Mouse (Mus musculus): Measurements from ENCODE around the gene Hmg20b. TPM values are rescaled to one million over a fixed set of nuclear protein-coding genes. Genes with fewer than 3 reads are reported as not detected.

Hmg20b gene
- polyA plus RNA-seq, 1 experiment = 66.4 TPM

GRCm38 (mm10) chr10:81325781-81326180 lies 24.5 kb downstream of the Hmg20b start:
- 86% methylated on average over 18 of the region's 18 CpGs for WGBS
- no peak overlapping the region for H3K27ac ChIP-seq (ENCODE audit: insufficient read depth, low read depth, low read length)
- no peaks in the 10 kb centered on the region for H3K4me1 ChIP-seq (ENCODE audit: control insufficient read depth, insufficient read depth, low read length)

GRCm38 (mm10) chr10:81325176-81325575 lies 25.1 kb downstream of the Hmg20b start:
- TF ChIP-seq CTCF (conservative IDR thresholded peaks at IDR 0.05; ENCODE audit: insufficient read depth, insufficient read length, low read depth, low read length) (no peak), POLR2A (IDR thresholded peaks at IDR 0.05; ENCODE audit: low read depth, low read length) (no peak)
- Histone ChIP-seq H3K4me3 (ENCODE audit: insufficient read depth, low read depth, low read length) (no peak overlapping the region), H3K4me1 (ENCODE audit: control insufficient read depth, insufficient read depth, low read length) (no peaks in the 10 kb centered on the region), H3K27me3 (replicated peaks; ENCODE audit: control insufficient read depth, insufficient read depth, low read length) (no peaks in the 10 kb centered on the region), H3K36me3 (ENCODE audit: control insufficient read depth, insufficient read depth, low read length) (no peaks in the 10 kb centered on the region; the same call in 1 of the 2 replicates), H3K27ac (ENCODE audit: insufficient read depth, low read depth, low read length) (no peak overlapping the region)
- DNase-seq = no peak
- 90% methylated on average over 21 of the region's 21 CpGs for WGBS

More at GRCm38 (mm10) chr10:81325781-81326180, 24.5 kb downstream of the Hmg20b start:
- no peaks in the 10 kb centered on the region for H3K27me3 ChIP-seq (replicated peaks; ENCODE audit: control insufficient read depth, insufficient read depth, low read length)
- H3K36me3 ChIP-seq (ENCODE audit: control insufficient read depth, insufficient read depth, low read length) = no peaks in the 10 kb centered on the region; the same call in 1 of the 2 replicates
- TF ChIP-seq CTCF (conservative IDR thresholded peaks at IDR 0.05; ENCODE audit: insufficient read depth, insufficient read length, low read depth, low read length) = no peak
- TF ChIP-seq POLR2A (IDR thresholded peaks at IDR 0.05; ENCODE audit: low read depth, low read length) = no peak
- DNase-seq = no peak
- H3K4me3 ChIP-seq (ENCODE audit: insufficient read depth, low read depth, low read length) = no peak overlapping the region

- no peak overlapping the region for H3K4me3 ChIP-seq (ENCODE audit: insufficient read depth, low read depth, low read length)
- no peaks in the 10 kb centered on the region; the same call in 1 of the 2 replicates for H3K36me3 ChIP-seq (ENCODE audit: control insufficient read depth, insufficient read depth, low read length)
- TF ChIP-seq CTCF (conservative IDR thresholded peaks at IDR 0.05; ENCODE audit: insufficient read depth, insufficient read length, low read depth, low read length) (no peak), POLR2A (IDR thresholded peaks at IDR 0.05; ENCODE audit: low read depth, low read length) (no peak)
- H3K4me1 ChIP-seq (ENCODE audit: control insufficient read depth, insufficient read depth, low read length) = peaks cover 5% of the 10 kb centered on the region; the same call in 1 of the 2 replicates
- 87% methylated on average over 18 of the region's 18 CpGs for WGBS
- H3K27me3 ChIP-seq (replicated peaks; ENCODE audit: control insufficient read depth, insufficient read depth, low read length) = no peaks in the 10 kb centered on the region
- DNase-seq = no peak
- no peak overlapping the region for H3K27ac ChIP-seq (ENCODE audit: insufficient read depth, low read depth, low read length)
These were observed 26.3 kb downstream of the Hmg20b start for GRCm38 (mm10) chr10:81323791-81324530.

GRCm38 (mm10) chr10:81323141-81323775 lies 27.0 kb downstream of the Hmg20b start:
- no peak for DNase-seq
- Histone ChIP-seq H3K4me1 (ENCODE audit: control insufficient read depth, insufficient read depth, low read length) (peaks cover 5% of the 10 kb centered on the region; the same call in 1 of the 2 replicates), H3K36me3 (ENCODE audit: control insufficient read depth, insufficient read depth, low read length) (no peaks in the 10 kb centered on the region; the same call in 1 of the 2 replicates), H3K4me3 (ENCODE audit: insufficient read depth, low read depth, low read length) (no peak overlapping the region), H3K27ac (ENCODE audit: insufficient read depth, low read depth, low read length) (no peak overlapping the region), H3K27me3 (replicated peaks; ENCODE audit: control insufficient read depth, insufficient read depth, low read length) (no peaks in the 10 kb centered on the region)
- TF ChIP-seq POLR2A (IDR thresholded peaks at IDR 0.05; ENCODE audit: low read depth, low read length) = no peak
- TF ChIP-seq CTCF (conservative IDR thresholded peaks at IDR 0.05; ENCODE audit: insufficient read depth, insufficient read length, low read depth, low read length) = no peak
- 85% methylated on average over 23 of the region's 23 CpGs for WGBS

GRCm38 (mm10) chr10:81322444-81322843 lies 27.8 kb downstream of the Hmg20b start:
- H3K27me3 ChIP-seq (replicated peaks; ENCODE audit: control insufficient read depth, insufficient read depth, low read length) = no peaks in the 10 kb centered on the region
- H3K4me1 ChIP-seq (ENCODE audit: control insufficient read depth, insufficient read depth, low read length) = peaks cover 5% of the 10 kb centered on the region; the same call in 1 of the 2 replicates
- H3K4me3 ChIP-seq (ENCODE audit: insufficient read depth, low read depth, low read length) = no peak overlapping the region
- DNase-seq = no peak
- no peak overlapping the region for H3K27ac ChIP-seq (ENCODE audit: insufficient read depth, low read depth, low read length)
- 88% methylated on average over 27 of the region's 27 CpGs for WGBS
- TF ChIP-seq POLR2A (IDR thresholded peaks at IDR 0.05; ENCODE audit: low read depth, low read length) (no peak), CTCF (conservative IDR thresholded peaks at IDR 0.05; ENCODE audit: insufficient read depth, insufficient read length, low read depth, low read length) (no peak)
- no peaks in the 10 kb centered on the region; the same call in 1 of the 2 replicates for H3K36me3 ChIP-seq (ENCODE audit: control insufficient read depth, insufficient read depth, low read length)

- peaks cover 5% of the 10 kb centered on the region; the same call in 1 of the 2 replicates for H3K4me1 ChIP-seq (ENCODE audit: control insufficient read depth, insufficient read depth, low read length)
- H3K27ac ChIP-seq (ENCODE audit: insufficient read depth, low read depth, low read length) = peak overlapping the region; percentile 90; the same call in 1 of the 2 replicates
- WGBS = 1% methylated on average over 20 of the region's 20 CpGs
- H3K4me3 ChIP-seq (ENCODE audit: insufficient read depth, low read depth, low read length) = peak overlapping the region; percentile 80
- H3K36me3 ChIP-seq (ENCODE audit: control insufficient read depth, insufficient read depth, low read length) = no peaks in the 10 kb centered on the region; the same call in 1 of the 2 replicates
- TF ChIP-seq POLR2A (IDR thresholded peaks at IDR 0.05; ENCODE audit: low read depth, low read length) (no peak), CTCF (conservative IDR thresholded peaks at IDR 0.05; ENCODE audit: insufficient read depth, insufficient read length, low read depth, low read length) (no peak)
- DNase-seq = no peak
- H3K27me3 ChIP-seq (replicated peaks; ENCODE audit: control insufficient read depth, insufficient read depth, low read length) = no peaks in the 10 kb centered on the region
These were observed 28.8 kb downstream of the Hmg20b start for GRCm38 (mm10) chr10:81321436-81321835.

Measured in kidney, adult 2 months (tissue).